Mouse (Mus musculus): ENCODE data around the gene Prss1.

- TF ChIP-seq CTCF (IDR thresholded peaks at IDR 0.05; ENCODE audit: extremely low read depth, insufficient read length, insufficient replicate concordance, low read depth, low read length), result peak; percentile 12; the same call in 1 of the 2 replicates
- no peak for TF ChIP-seq POLR2A (IDR thresholded peaks at IDR 0.05; ENCODE audit: low read depth, low read length)
Measured at GRCm38 (mm10) chr6:41505323-41505722, 46.6 kb downstream of the Prss1 start.

All from small intestine, adult 2 months (tissue).